Comparison of ENCODE assay signal across 10 mouse cellular contexts in genomic region chr3:128471111-128471510, GRCm38 (mm10).
DNase-seq lines count a peak whose midpoint lies in the region; ATAC-seq and TF ChIP-seq lines count a peak whose summit lies in the region.
"Had no signal": no experiment of that assay in that cellular context is flagged by ENCODE, and none has a peak within 500 bp of the region (broad histone marks: within the 10 kb centered on the region; RNA-seq: fewer than 3 reads in every experiment).

No protein-coding gene starts in this region.

- H3K9ac ChIP-seq in limb, embryonic 14.5 days (ENCODE audit: low read depth, low read length, severe bottlenecking): no peak overlapping the region
- no peak overlapping the region for H3K9ac ChIP-seq in midbrain, embryonic 14.5 days (replicated peaks; ENCODE audit: low read length)

- H3K9me3 ChIP-seq in limb, embryonic 14.5 days (ENCODE audit: control insufficient read depth, low read length): no peaks in the 10 kb centered on the region
- H3K9me3 ChIP-seq in limb, embryonic 10.5 days (replicated peaks): no peaks in the 10 kb centered on the region
- no peaks in the 10 kb centered on the region for H3K9me3 ChIP-seq in midbrain, embryonic 14.5 days (ENCODE audit: control insufficient read depth, low read length)
- H3K9me3 ChIP-seq: forebrain, embryonic 10.5 days had no signal

- no peaks in the 10 kb centered on the region for H3K36me3 ChIP-seq in limb, embryonic 14.5 days (ENCODE audit: control insufficient read depth, insufficient read depth, low read length)
- no peaks in the 10 kb centered on the region for H3K36me3 ChIP-seq in limb, embryonic 10.5 days
- H3K36me3 ChIP-seq in midbrain, embryonic 14.5 days (ENCODE audit: control insufficient read depth, insufficient read depth, low read length): no peaks in the 10 kb centered on the region
- H3K36me3 ChIP-seq: forebrain, embryonic 10.5 days had no signal

- TF ChIP-seq CTCF in gastrocnemius, adult 2 months (IDR thresholded peaks at IDR 0.05): peak; percentile 45; the same call in 1 of the 2 replicates

- DNase-seq in gastrocnemius, adult 2 months: no peak
- no peak for DNase-seq in gastrocnemius, postnatal 14 days
- DNase-seq in limb, embryonic 14.5 days (ENCODE audit: low spot score): peak; percentile 17
- DNase-seq in limb, embryonic 10.5 days (ENCODE audit: low spot score): no peak
- DNase-seq in brain, adult 2 months (ENCODE audit: low read depth, low spot score): peak; percentile 27
- DNase-seq in midbrain, embryonic 14.5 days: peak; percentile 64
- DNase-seq in T-cell, adult 2 months (ENCODE audit: low spot score): no peak
- DNase-seq in right cerebral cortex, postnatal 14 days: no peak
- DNase-seq: thymus, postnatal 25 days had no signal

- no peak for ATAC-seq in limb, embryonic 14.5 days (ENCODE audit: low FRiP score, low read depth)
- ATAC-seq in midbrain, embryonic 14.5 days (ENCODE audit: low FRiP score, low TSS enrichment): no peak

- no peak for TF ChIP-seq POLR2A in limb, embryonic 14.5 days (IDR thresholded peaks at IDR 0.05; ENCODE audit: borderline replicate concordance, extremely low read depth, insufficient read depth, insufficient read length)

- 55% methylated on average over 3 of the region's 3 CpGs for WGBS in limb, embryonic 14.5 days
- 57% methylated on average over 3 of the region's 3 CpGs for WGBS in limb, embryonic 10.5 days
- WGBS in midbrain, embryonic 14.5 days: 53% methylated on average over 3 of the region's 3 CpGs

- H3K4me3 ChIP-seq in gastrocnemius, adult 2 months: no peak overlapping the region
- no peak overlapping the region for H3K4me3 ChIP-seq in limb, embryonic 14.5 days (replicated peaks; ENCODE audit: low read length)
- no peak overlapping the region for H3K4me3 ChIP-seq in limb, embryonic 10.5 days
- H3K4me3 ChIP-seq in midbrain, embryonic 14.5 days (replicated peaks; ENCODE audit: low read depth, low read length): no peak overlapping the region
- H3K4me3 ChIP-seq: forebrain, embryonic 10.5 days had no signal

- H3K27me3 ChIP-seq in limb, embryonic 14.5 days (ENCODE audit: control insufficient read depth, insufficient read depth, low read length): no peaks in the 10 kb centered on the region
- H3K27me3 ChIP-seq in limb, embryonic 10.5 days (ENCODE audit: low read depth, poor library complexity, severe bottlenecking): no peaks in the 10 kb centered on the region
- no peaks in the 10 kb centered on the region for H3K27me3 ChIP-seq in midbrain, embryonic 14.5 days (ENCODE audit: control insufficient read depth, insufficient read depth, low read length)

- no peak overlapping the region for H3K27ac ChIP-seq in gastrocnemius, adult 2 months
- no peak overlapping the region for H3K27ac ChIP-seq in limb, embryonic 14.5 days (replicated peaks; ENCODE audit: low read depth, low read length)
- no peak overlapping the region for H3K27ac ChIP-seq in limb, embryonic 10.5 days
- H3K27ac ChIP-seq in midbrain, embryonic 14.5 days (replicated peaks; ENCODE audit: low read depth, low read length): no peak overlapping the region
- H3K27ac ChIP-seq: forebrain, embryonic 10.5 days had no signal

- intact Hi-C loops in gastrocnemius, adult 2 months (cut with DNase I): no loop called here
- intact Hi-C loops in gastrocnemius, postnatal 14 days (cut with DNase I; ENCODE audit: low total_unique reads): loop anchor here (10.0 kb wide), 1 partner anchor 734 kb away; no protein-coding TSS in a partner anchor

- no peaks in the 10 kb centered on the region for H3K4me1 ChIP-seq in limb, embryonic 14.5 days (ENCODE audit: control insufficient read depth, insufficient read depth, low read length)
- H3K4me1 ChIP-seq in limb, embryonic 10.5 days: no peaks in the 10 kb centered on the region
- H3K4me1 ChIP-seq in midbrain, embryonic 14.5 days (ENCODE audit: control insufficient read depth, insufficient read depth, low read length): no peaks in the 10 kb centered on the region
- H3K4me1 ChIP-seq: forebrain, embryonic 10.5 days had no signal

- H3K4me2 ChIP-seq in limb, embryonic 14.5 days (replicated peaks; ENCODE audit: low read depth, low read length, severe bottlenecking): no peak overlapping the region
- no peak overlapping the region for H3K4me2 ChIP-seq in midbrain, embryonic 14.5 days (ENCODE audit: low read length)

Comparison
In these comparisons a context has a peak if more than half of its experiments do, and no peak if none do; other contexts are left out.
1. DNase-seq: peak in limb, embryonic 14.5 days (single experiment), brain, adult 2 months (single experiment) and midbrain, embryonic 14.5 days (single experiment); none in gastrocnemius, adult 2 months (single experiment), gastrocnemius, postnatal 14 days (single experiment), limb, embryonic 10.5 days (single experiment), T-cell, adult 2 months (single experiment) and right cerebral cortex, postnatal 14 days (single experiment).